Mouse (Mus musculus) cortical plate, adult 2 months (tissue): ENCODE data around the gene Gm28635.

Source experiments
- CTCF ChIP-seq: fragments of 200-500 bp; IDR thresholded peaks from 2 replicates; pipeline ENCODE4 v1.5.1; 2011; ENCODE audit warnings: mild to moderate bottlenecking, control low read depth, low read length; ENCODE audit not compliant: insufficient read depth; ENCODE audit errors: extremely low read depth
- POLR2A ChIP-seq: fragments of 200-500 bp; IDR thresholded peaks from 2 replicates; pipeline ENCODE4 v1.6.1; 2011; ENCODE audit warnings: mild to moderate bottlenecking, low read length, control low read depth; ENCODE audit not compliant: insufficient read depth; ENCODE audit errors: extremely low read depth

DNA sequence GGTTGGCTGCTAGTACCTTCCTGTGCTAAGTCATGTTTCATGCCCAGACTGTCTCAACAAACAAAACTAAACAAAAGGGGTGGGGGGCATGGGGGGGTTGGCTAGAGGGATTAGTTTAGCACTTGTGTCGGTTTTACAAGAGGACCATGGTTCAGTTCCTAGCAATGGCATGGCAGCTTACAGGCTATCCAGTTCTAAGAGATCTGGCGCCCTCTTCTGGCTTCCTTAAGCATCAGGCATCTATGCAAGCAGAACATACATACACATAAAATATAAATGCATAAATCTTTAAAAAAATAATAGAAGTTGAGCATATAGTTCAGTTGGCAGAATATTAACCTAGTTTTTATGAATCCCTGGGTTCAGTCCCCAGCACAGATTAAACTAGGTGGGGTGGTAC, 15.0 kb downstream of the Gm28635 start:
- TF ChIP-seq POLR2A (no peak), CTCF (peak; percentile 18; the same call in 1 of the 2 replicates)
